Mouse (Mus musculus) stomach, embryonic 14.5 days (tissue): Measurements from ENCODE around the gene Ncf4. TPM values are rescaled to one million over a fixed set of nuclear protein-coding genes. Genes with fewer than 3 reads are reported as not detected.
"Not testable (repeated sequence)": the region's sequence is repeated elsewhere in the genome, so short reads cannot be mapped to it uniquely, and the experiment has no call there.

Experiments
- ATAC-seq: fragments of 200-750 bp; cut with Nextera tagmentation; 2 replicates; pipeline ENCODE4 v1.8.0; 2017; ENCODE audit warnings: low read depth, moderate TSS enrichment; ENCODE audit not compliant: insufficient number of reproducible peaks, insufficient read depth, low FRiP score
- H3K27ac ChIP-seq: fragments of 300-500 bp; sonication (generic); 2 replicates; pipeline ENCODE4 v1.5.1; 2014; ENCODE audit warnings: mild to moderate bottlenecking, low read length, moderate library complexity, mixed read lengths
- H3K27me3 ChIP-seq: fragments of 300-500 bp; sonication (generic); 2 replicates; pipeline ENCODE4 v1.6.1; 2014; ENCODE audit warnings: low read length, control low read depth, mixed read lengths; ENCODE audit not compliant: control insufficient read depth, insufficient read depth
- H3K36me3 ChIP-seq: fragments of 300-500 bp; sonication (generic); 2 replicates; pipeline ENCODE4 v1.6.1; 2014; ENCODE audit warnings: mild to moderate bottlenecking, control low read depth, low read length, moderate library complexity, mixed read lengths; ENCODE audit not compliant: control insufficient read depth, insufficient read depth
- H3K4me1 ChIP-seq: fragments of 300-500 bp; sonication (generic); 2 replicates; pipeline ENCODE4 v1.6.1; 2014; ENCODE audit warnings: low read length, control low read depth, mixed read lengths; ENCODE audit not compliant: control insufficient read depth, insufficient read depth
- H3K4me2 ChIP-seq: fragments of 300-500 bp; sonication (generic); replicated peaks from 2 replicates; pipeline ENCODE4 v1.6.1; 2014; ENCODE audit warnings: low read depth, low read length, control low read depth
- H3K4me3 ChIP-seq: fragments of 300-500 bp; sonication (generic); 2 replicates; pipeline ENCODE4 v1.5.1; 2014; ENCODE audit warnings: low read depth, low read length, control low read depth
- H3K9ac ChIP-seq: fragments of 300-500 bp; sonication (generic); replicated peaks from 2 replicates; pipeline ENCODE4 v1.6.1; 2014; ENCODE audit warnings: low read depth, mild to moderate bottlenecking, control low read depth, low read length, moderate library complexity, mixed read lengths
- H3K9me3 ChIP-seq: fragments of 300-500 bp; sonication (generic); 2 replicates; pipeline ENCODE4 v1.6.1; 2016; ENCODE audit warnings: low read depth, low read length, control low read depth; ENCODE audit not compliant: control insufficient read depth
- WGBS: fragments of 180-500 bp; shearing (Covaris S2); extraction: QIAGEN DNeasy Blood & Tissue Kit; methylation state at CpG from one replicate; pipeline ENCODE4 v1.1.7; 2014; 5-methylcytosine and 5-hydroxymethylcytosine counted together
- polyA plus RNA-seq: library from polyadenylated mRNA; unstranded; fragments of >200 nt; fragmentation: Nextera tagmentation; extraction: Ambion mirVana; gene quantifications from 2 replicates; pipeline ENCODE4 v1.2.1, GENCODE M21; 2014

Gene Ncf4
- polyA plus RNA-seq, 1 experiment from 2014 or later = 3.2 TPM

DNA sequence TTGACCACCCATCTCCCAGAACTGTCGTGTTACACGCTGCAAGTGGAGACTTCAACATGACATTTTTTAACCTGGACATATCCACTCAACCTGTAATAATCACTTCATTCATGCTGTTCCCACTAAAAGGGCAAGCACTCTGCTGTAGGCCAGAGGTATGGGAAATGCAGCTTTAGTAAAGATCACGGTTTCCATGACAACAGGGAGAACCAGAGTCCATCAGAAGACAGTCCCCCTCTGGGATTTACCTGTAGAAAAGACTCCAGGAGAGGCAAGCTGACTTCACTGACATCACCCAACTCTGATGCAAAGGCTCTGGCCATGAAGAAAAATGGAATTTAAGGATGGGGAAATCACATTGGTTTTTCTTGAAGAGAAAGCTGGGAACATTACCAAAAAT, 18.7 kb downstream of the Ncf4 start:
- no peak overlapping the region for H3K27ac ChIP-seq
- no peaks in the 10 kb centered on the region for H3K4me1 ChIP-seq
- no peak overlapping the region for H3K9ac ChIP-seq
- no peak overlapping the region for H3K4me3 ChIP-seq
- no peak overlapping the region for H3K4me2 ChIP-seq
- no peak for ATAC-seq
- no peaks in the 10 kb centered on the region for H3K9me3 ChIP-seq
- H3K36me3 ChIP-seq = no peaks in the 10 kb centered on the region
- H3K27me3 ChIP-seq = no peaks in the 10 kb centered on the region
- WGBS = 79% methylated on average over 3 of the region's 3 CpGs

DNA sequence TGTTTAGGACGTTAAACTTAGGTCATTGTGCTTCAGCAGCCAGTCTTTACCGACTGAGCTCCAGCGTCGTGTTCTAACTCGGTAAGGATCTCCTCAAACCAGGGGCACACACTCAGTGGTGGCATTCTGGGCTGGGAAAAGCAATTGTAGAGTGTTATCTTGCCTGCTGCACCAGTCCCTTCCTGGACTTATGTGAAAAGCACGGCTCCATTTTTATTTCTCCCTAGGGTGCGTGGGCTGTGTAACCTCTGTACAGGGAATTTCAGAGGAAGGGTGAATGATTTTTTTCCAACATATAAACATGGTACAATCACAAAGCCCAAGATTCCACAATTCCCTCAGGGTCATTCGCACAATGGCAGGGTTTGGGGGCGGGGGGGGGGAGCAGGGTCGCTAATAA, 22.8 kb downstream of the Ncf4 start:
- Histone ChIP-seq H3K27ac (no peak overlapping the region), H3K27me3 (no peaks in the 10 kb centered on the region), H3K9ac (no peak overlapping the region), H3K9me3 (no peaks in the 10 kb centered on the region), H3K4me2 (no peak overlapping the region), H3K4me1 (no peaks in the 10 kb centered on the region), H3K36me3 (no peaks in the 10 kb centered on the region), H3K4me3 (no peak overlapping the region)
- 78% methylated on average over 10 of the region's 10 CpGs for WGBS
- ATAC-seq = no peak

DNA sequence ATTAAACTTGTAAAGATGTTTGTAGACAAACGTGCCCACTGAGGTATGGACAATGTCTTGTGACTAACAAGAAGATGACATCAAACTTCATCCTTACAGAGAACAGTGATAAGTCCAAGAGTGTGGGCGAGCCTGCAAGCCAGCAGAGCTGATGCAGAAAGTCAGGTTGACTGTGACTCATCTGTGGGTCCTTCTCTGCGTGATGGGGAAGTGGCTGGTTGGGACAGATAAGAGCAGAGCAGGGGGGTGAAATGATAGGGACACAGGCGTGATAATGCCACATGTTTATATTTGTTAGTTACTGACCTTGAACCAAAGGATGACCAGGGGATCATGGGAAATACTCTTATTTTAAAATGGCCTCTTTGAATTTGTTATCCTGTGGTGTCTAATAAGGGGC, 23.3 kb downstream of the Ncf4 start:
- WGBS = 66% methylated on average over 4 of the region's 4 CpGs
- no peak overlapping the region for H3K4me3 ChIP-seq
- no peaks in the 10 kb centered on the region for H3K9me3 ChIP-seq
- no peak overlapping the region for H3K27ac ChIP-seq
- H3K4me1 ChIP-seq = no peaks in the 10 kb centered on the region
- ATAC-seq = peak; percentile 61; the same call in 1 of the 2 replicates
- no peak overlapping the region for H3K9ac ChIP-seq
- no peaks in the 10 kb centered on the region for H3K36me3 ChIP-seq
- no peaks in the 10 kb centered on the region for H3K27me3 ChIP-seq
- no peak overlapping the region for H3K4me2 ChIP-seq

DNA sequence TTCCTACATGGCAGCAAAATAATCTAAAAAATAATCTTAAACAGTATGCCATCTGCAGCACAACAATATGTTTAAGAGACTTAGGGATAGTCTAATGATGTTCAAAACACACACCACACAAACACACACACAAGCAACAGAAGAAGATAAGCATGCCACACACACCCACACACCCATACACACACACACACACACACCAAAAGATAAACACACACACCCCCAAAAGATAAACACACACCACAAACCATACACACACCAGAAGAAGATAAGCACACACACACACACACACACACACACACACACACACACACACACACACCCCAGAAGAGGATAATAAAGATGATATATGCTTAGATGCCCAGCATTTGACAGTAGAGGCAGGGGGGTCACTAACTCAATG, 26.6 kb downstream of the Ncf4 start:
- H3K9me3 ChIP-seq = no peaks in the 10 kb centered on the region
- no peak overlapping the region for H3K4me2 ChIP-seq
- no peak overlapping the region for H3K4me3 ChIP-seq
- no peak overlapping the region for H3K27ac ChIP-seq
- no peak for ATAC-seq
- H3K9ac ChIP-seq = no peak overlapping the region
- no peaks in the 10 kb centered on the region for H3K4me1 ChIP-seq
- no peaks in the 10 kb centered on the region for H3K36me3 ChIP-seq
- no peaks in the 10 kb centered on the region for H3K27me3 ChIP-seq

DNA sequence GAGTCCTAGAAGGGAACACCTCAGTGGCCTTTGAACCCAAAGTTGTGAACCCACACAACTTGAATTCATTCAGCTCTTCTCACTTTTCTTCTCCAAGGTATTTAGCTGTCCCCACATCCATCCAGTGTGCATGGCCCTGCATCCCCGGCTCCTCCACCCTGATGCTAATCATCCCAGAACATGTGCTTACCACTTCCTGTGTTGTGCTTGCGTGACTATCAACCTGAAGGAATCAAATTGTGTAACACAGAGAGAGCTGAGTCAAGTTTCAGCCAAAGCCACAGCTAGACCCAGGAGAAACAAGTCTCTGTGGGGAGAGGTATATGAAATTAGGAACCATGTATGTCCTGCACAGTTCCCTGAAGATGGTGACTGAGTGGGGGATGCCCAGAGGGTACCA, 33.7 kb downstream of the Ncf4 start:
- H3K36me3 ChIP-seq = no peaks in the 10 kb centered on the region
- no peak overlapping the region for H3K9ac ChIP-seq
- 78% methylated on average over 2 of the region's 2 CpGs for WGBS
- H3K4me2 ChIP-seq = no peak overlapping the region
- no peaks in the 10 kb centered on the region for H3K9me3 ChIP-seq
- H3K27ac ChIP-seq = no peak overlapping the region
- ATAC-seq = no peak
- H3K4me3 ChIP-seq = no peak overlapping the region
- H3K27me3 ChIP-seq = no peaks in the 10 kb centered on the region
- no peaks in the 10 kb centered on the region for H3K4me1 ChIP-seq

DNA sequence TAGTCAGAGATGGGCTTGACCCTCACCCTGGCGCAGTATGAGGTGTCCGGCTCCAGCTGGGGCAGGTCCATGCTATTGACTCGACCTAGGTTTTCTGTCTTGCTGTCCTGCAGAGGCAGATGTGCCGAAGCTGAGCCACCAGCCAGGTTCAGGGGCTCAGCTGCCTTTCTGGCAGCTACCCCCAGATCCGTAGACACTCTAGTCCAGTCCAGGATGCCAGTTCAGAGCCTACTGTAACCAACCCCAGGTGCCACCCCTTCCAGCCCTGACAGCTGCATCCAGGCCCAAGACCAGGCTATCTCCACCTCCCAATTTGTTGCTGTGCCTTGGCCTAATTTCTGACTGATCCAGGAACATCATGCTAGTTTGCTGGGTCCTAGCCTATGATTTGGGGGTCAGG, 43.3 kb downstream of the Ncf4 start:
- Histone ChIP-seq H3K9ac (no peak overlapping the region), H3K27me3 (no peaks in the 10 kb centered on the region), H3K4me1 (peaks cover 4% of the 10 kb centered on the region; the same call in 1 of the 2 replicates), H3K36me3 (no peaks in the 10 kb centered on the region), H3K27ac (no peak overlapping the region), H3K9me3 (no peaks in the 10 kb centered on the region), H3K4me2 (no peak overlapping the region), H3K4me3 (no peak overlapping the region)
- ATAC-seq = no peak
- 88% methylated on average over 5 of the region's 5 CpGs for WGBS

DNA sequence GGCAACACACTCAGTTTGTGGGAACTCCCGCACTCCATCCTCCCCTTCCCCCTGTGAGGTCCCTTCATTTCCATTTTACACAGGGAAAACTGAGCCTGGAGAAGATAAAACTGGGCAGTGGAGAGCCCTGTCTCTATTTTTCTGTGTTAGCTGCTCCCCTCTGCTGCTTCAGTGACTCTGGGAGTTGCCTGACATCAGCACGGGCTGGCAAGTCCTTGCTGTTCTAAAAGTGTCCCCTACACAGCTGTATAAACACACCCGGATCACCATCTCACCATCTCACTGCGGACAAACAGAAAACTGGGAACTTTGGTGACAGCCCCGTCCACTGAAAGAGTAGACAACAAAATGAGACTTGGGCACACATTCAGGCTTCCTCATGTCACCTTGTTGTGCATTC, 45.2 kb downstream of the Ncf4 start:
- H3K9me3 ChIP-seq, H3K9ac ChIP-seq, H3K4me3 ChIP-seq, H3K4me2 ChIP-seq, ATAC-seq, H3K27ac ChIP-seq, H3K4me1 ChIP-seq, H3K27me3 ChIP-seq, H3K36me3 ChIP-seq: not testable (repeated sequence)
- 64% methylated on average over 5 of the region's 5 CpGs for WGBS

DNA sequence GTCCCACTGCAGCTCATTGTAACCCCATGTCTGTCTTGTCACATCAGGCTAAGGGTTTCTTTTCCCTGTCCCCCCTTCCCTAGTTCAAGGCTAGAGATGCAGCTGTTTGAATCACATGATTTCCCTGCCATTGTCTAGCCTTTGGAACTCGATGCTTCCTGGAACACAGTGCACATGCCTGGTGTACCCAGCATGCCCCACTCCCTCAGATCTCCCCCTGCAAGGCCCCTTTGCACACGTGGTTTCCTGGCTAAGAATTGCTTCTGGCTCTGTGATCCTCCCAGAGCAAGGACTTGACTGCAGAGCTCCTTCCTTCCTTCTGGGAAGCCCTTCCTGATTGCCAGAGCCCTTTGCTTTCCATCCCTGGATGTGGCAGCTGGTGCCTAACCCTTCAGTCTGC, 48.6 kb downstream of the Ncf4 start:
- H3K4me3 ChIP-seq, H3K27me3 ChIP-seq, H3K9ac ChIP-seq, H3K4me2 ChIP-seq, H3K36me3 ChIP-seq, H3K9me3 ChIP-seq, H3K27ac ChIP-seq, ATAC-seq, H3K4me1 ChIP-seq: not testable (repeated sequence)
- WGBS = 5% methylated on average over 2 of the region's 2 CpGs

DNA sequence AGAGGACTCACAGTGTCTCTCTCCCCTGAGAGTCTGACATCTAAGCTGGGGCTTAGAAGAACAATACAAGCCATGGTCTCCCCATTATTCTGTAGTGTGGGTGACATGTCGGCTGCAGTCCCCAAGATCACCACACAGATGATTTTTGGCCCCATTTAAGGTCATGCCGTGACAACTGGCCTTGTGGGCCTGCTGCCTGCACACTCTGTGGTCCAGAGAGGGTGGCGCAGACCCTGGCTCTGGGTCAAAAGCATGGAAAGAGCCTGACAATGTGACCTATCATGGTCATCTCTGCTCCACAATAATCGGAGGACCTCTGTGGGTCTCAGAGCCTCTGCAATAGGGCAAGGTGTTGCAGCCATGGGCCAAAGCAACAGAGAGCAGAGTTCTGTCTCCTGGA, 49.1 kb downstream of the Ncf4 start:
- no peak for ATAC-seq
- Histone ChIP-seq H3K9me3 (no peaks in the 10 kb centered on the region), H3K27me3 (no peaks in the 10 kb centered on the region), H3K9ac (no peak overlapping the region), H3K4me1 (peaks cover 5% of the 10 kb centered on the region; the same call in 1 of the 2 replicates), H3K27ac (no peak overlapping the region), H3K4me2 (no peak overlapping the region), H3K36me3 (no peaks in the 10 kb centered on the region), H3K4me3 (no peak overlapping the region)
- WGBS = 82% methylated on average over 4 of the region's 4 CpGs
